Mouse (Mus musculus): Measurements from ENCODE around the gene Tet1.
"Not testable (repeated sequence)": the region's sequence is repeated elsewhere in the genome, so short reads cannot be mapped to it uniquely, and the experiment has no call there.

Gene Tet1

GRCm38 (mm10) chr10:62908896-62909295, at the start of gene Tet1:
Tet1 (minus strand) TSS chr10:62908996.
- DNase-seq (ENCODE audit: low read depth): not testable (repeated sequence)

- no peak for DNase-seq (ENCODE audit: low read depth)
Observed at GRCm38 (mm10) chr10:62948551-62948950, 39.8 kb upstream of the Tet1 start.

DNA sequence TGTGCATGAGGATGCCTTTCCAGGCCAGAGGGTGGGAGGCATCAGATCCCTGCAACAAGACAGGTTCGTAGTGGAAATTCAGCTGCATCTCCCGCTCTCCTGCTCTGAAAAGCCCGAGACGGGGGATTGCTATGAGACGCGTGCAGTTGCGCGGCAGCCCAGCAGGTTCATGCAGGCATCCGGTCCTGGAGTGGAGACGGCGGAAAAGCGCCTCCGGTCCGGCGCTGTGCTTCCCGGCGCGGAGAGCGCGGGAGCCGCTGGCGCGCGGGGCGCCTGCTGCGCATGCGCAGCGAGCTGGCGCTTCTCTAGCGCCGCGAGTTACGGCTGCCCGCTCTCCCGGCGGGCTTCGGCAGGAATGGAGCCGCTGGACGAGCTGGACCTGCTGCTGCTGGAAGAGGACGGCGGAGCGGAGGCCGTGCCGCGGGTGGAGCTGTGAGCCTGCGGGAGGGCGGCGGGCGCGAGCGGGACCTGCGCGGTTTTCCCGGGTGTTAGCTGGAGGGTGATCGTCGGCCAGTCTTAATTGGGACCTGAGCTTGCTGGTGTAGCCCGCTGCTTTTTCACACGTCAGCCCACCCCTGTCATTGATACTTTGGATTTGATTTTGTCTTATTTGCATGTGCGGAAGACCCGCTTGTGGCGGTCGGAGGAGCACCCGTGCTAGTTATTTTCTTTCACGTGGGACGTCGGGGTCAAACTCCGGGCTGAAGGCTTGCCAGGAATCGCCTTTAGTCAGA, 38.1 kb upstream of the Tet1 start, which contains the start of gene Dna2:
TSS of gene Dna2 (plus strand) at position 289 of the 734 bp plus-strand sequence.
- DNase-seq (ENCODE audit: low read depth): peak; percentile 34

DNA sequence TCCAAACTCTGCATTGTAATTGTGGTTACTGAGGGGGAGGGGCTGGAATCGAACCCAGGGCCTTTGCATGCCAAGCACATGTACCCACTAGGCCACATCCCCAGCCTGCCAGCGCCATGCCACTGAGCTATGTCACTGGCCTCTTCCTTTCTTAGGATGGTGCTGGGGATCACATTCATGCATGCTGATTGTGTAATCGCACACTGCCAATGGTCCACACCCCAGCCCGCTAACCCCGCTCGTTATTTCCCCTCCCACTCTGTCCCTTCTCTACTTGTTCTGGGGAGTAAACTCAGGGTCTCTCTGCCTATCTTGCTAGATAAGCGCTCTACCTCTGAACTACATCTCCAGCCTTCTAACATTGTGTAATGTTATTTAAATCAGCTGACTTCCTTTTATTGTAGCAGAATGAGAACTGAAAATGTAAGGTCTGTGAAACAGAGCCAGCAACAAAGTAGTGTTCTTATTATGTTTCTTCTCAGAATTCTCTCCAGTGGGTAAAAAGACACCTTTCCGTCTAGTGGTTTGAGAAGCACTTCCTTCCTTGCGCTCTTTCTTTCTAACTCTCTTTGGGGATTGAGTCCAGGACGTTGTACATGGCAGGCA, 36.3 kb upstream of the Tet1 start:
- no peak for DNase-seq (ENCODE audit: low read depth)

GRCm38 (mm10) chr10:62932381-62932780, 23.6 kb upstream of the Tet1 start:
- DNase-seq (ENCODE audit: low read depth): no peak

- DNase-seq (ENCODE audit: low read depth): no peak
Observed at GRCm38 (mm10) chr10:62924096-62924635, 15.4 kb upstream of the Tet1 start.

DNA sequence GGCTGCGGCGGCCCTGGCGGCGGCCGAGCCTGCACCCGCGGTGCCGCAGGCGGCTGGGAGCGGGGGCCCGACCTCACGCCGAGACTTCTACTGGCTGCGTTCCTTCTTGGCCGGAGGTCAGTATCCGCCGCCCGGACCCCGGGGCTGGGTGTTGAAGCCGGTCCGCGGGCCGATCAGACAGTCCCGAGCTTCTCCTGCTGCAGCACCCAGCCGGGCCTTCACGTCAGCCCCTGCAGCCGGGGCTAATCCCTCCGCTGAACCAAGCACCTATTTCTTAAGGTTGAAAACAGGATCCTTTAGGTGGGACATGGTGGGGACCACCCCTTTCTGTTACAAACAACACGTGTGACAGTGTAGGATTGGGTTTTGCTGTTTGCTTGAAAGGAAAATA, 12.0 kb upstream of the Tet1 start:
- DNase-seq (ENCODE audit: low read depth): peak; percentile 14

DNA sequence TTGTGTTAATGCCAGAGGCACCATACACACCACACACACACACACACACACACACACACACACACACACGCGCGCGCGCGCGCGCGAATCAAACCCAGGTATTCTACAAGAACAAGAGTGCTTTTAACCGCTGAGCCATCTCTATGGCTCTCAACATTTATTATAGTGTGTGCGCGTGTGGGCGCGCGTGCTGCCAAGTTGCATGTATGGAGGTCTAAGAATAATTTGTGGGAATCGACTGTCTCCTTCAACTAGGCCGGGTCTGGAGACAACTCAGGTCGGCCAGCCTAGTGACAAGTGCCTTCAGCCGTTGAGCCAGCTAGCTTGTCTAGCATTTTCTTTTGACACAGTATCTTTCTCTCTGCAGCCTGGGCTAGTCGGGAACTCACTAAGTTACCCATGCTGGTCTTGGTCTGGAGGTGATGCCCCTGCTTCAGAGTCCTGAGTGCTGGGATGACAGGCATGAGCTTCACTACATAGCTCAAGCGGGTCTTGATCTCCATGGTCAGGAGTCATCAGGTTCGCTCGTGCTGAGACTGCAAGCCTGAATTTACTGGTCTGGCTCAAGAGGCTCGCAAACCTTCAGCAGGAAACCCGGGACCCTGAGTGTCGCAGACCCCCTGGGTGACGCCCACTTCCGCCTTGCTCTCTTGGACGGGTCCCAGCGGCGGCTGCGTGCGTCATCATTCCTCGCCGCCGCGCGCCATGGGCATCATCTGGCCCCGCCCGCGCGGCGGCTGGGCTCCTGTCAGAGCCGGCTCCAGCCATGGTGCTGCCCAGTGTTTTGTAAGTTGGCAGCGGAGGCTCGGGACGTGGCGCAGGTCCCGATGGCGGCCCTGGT, 11.3 kb upstream of the Tet1 start, which contains the start of gene Slc25a16:
TSS of gene Slc25a16 (plus strand) at position 709 of the 841 bp plus-strand sequence.
- DNase-seq (ENCODE audit: low read depth): peak; percentile 65

DNA sequence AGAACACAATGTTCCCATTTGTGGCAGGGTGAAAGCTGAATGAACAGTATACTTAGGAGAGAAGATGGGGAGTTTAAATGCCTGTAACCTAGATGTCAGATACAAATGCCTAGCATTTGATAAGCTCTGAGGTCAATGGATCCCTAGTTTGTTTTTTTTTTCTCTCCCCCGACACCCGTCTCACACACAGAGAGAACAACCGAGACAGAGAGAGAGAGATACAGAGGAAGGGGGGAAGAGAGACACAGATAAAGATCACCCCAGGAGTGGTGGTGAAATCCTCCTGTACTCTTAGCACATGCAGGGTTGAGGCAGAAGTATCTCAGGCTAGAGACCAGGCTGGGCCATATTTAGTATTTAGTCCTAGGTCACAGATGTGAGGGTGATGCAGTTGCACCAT, 10.2 kb upstream of the Tet1 start:
- DNase-seq (ENCODE audit: low read depth): no peak

DNA sequence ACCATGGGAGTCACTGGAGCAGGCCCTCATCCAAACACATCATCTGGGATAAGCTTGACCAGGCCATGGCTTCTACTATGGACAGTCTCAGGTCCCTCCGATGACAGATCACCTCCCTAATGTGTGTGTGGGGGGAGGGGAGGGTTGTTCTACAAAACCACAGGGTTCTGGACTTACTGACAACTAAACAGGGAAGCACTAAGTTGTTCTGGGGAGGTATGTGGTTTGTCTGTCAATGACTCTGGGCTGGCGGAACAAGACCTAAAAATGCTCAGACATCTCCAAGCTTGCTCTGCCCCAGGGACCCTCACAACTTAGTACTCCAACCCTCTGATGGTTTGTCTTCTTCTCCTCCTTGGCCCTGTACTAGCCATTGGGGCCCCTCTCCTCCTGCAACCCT, 2.3 kb upstream of the Tet1 start:
- no peak for DNase-seq (ENCODE audit: low read depth)

DNA sequence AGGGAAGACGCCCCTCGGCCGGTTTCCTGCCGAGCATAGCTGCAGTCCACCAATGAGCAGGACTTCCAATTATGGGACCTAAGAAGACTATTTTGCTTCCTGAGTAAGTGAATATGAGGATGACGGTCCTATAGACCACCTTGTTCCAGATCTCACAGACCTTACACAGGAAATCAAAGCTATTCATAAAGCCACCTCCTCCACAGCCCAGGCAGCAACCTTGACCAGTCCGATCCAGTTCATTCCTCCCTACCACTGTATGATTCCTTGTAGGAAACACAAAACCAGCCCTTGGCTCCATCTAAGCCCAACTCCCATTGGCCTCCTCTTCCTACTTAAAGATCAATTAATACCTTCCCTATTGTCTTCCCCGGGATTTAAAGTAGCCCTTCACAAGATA, 2.5 kb downstream of the Tet1 start:
- DNase-seq (ENCODE audit: low read depth): no peak

DNA sequence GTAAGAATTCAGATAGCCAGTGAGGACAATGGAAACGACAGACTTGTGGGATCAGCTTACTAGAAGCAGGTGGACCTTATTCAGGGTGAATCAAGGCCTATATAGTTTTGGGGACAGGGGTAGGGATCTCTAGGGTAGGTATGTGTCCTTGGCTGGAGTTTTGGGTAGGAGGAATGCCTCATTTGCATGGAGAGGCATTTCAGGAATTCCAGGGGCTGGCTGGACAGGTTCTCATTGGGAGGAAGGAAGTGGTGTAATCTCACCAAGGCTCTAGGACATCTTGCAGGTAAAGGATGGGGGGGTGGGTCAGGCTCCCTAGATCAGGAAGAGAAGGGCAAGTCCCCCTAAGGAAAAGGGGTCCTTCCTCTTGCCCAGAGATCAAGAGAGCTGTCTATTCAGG, 6.0 kb downstream of the Tet1 start:
- no peak for DNase-seq (ENCODE audit: low read depth)

DNA sequence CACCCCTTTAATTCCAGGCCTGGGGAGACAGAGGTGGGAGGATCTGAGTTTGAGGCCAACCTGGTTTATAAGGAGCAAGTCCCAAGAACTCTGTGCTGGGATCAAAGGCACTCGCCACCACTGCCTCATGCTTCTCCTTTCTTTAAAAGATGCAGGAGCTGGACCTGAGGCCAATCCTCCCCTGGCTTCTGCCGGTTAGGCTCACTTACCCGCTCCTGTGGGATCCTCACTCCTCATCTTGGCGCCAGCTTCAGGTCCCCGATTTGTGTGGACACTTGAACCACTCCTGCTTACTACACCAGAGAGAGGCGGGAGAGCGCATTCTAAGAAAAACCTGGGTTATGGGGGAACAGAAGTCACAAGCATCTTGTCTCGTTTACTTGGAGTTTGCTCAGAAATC, 7.0 kb downstream of the Tet1 start:
- DNase-seq (ENCODE audit: low read depth): no peak

GRCm38 (mm10) chr10:62900144-62900543, 8.7 kb downstream of the Tet1 start:
- no peak for DNase-seq (ENCODE audit: low read depth)

DNA sequence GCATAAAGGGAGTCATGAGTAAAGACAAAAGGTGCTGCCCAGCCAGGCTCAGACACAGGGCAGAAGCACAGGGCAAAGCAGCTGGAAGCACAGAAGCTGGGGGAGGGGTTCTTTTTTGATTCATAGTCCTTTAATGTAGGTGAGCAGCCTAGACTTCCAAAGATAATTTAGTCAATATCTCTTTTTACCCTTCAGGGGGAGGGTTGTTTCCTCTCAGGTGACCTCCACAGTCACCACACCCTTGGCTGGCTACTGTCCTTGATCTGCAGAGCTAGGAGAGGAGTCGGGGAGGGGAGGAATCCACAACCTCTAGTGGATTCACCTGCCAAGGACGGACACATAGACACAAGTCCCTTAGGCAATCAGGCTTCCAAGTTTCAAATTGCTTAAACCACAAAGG, 10.7 kb downstream of the Tet1 start:
- DNase-seq (ENCODE audit: low read depth): no peak

GRCm38 (mm10) chr10:62897437-62897836, 11.4 kb downstream of the Tet1 start:
- no peak for DNase-seq (ENCODE audit: low read depth)

- no peak for DNase-seq (ENCODE audit: low read depth)
Observed at GRCm38 (mm10) chr10:62896774-62897173, 12.0 kb downstream of the Tet1 start.

- no peak for DNase-seq (ENCODE audit: low read depth)
Observed at GRCm38 (mm10) chr10:62896035-62896434, 12.8 kb downstream of the Tet1 start.

DNA sequence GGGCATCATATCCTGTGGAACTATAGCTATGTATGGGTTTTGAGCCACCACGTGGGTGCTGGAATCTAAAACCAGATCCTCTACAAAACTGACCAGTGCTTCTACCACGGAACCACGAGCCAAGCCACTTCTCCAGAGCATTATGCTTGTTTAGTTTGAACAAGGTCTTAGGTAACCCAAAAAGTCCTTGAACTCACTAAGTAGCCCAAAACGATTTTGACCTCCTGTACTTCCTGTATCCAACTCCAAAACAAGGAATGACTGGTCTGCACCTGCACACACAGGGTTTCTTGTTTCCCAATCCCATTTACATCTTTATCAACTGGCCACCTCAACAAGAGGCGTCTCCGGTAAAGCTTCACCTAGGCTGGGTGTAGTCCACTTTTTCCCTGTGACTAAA, 13.4 kb downstream of the Tet1 start:
- DNase-seq (ENCODE audit: low read depth): no peak

DNA sequence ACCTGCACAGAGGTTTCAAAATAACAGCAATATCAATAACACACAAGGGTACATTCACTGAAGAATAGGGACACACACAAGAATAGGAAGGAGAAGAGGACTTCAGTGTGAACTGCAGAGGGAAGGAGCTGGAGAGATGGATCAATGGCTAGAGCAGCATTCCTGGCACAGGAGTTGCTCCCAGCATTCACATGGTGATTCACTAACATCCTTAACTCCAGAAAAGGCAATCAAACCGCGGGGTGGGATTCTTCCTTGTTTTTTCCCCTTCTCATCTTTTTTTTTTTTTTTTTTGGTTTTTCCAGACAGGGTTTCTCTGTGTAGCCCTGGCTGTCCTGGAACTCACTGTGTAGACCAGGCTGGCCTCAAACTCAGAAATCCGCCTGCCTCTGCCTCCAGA, 14.3 kb downstream of the Tet1 start:
- no peak for DNase-seq (ENCODE audit: low read depth)

GRCm38 (mm10) chr10:62893356-62893884, 15.4 kb downstream of the Tet1 start:
- DNase-seq (ENCODE audit: low read depth): no peak

GRCm38 (mm10) chr10:62892549-62893232, 16.1 kb downstream of the Tet1 start:
- DNase-seq (ENCODE audit: low read depth): no peak
